Mouse (Mus musculus) MEL (cell line): ENCODE measurements around the gene Fgfr2. TPM values are rescaled to one million over a fixed set of nuclear protein-coding genes. Genes with fewer than 3 reads are reported as not detected.

Source experiments
- DNase-seq: peaks from one replicate; pipeline ENCODE4 v3.0.0; 2011; ENCODE audit warnings: low read depth, low spot score
- H3K27ac ChIP-seq: 2 replicates; pipeline ENCODE4 v1.5.1; 2012; ENCODE audit warnings: low read depth, mild to moderate bottlenecking, control low read depth, low read length, moderate library complexity; ENCODE audit not compliant: control insufficient read depth
- H3K27me3 ChIP-seq, 2 experiments: fragments of 150-350 bp in 1 of 2; sonication (generic) in 1 of 2; 2 replicates each; pipeline ENCODE4 v1.6.1; 2012; ENCODE audit warnings: low read length in 2 of 2, mild to moderate bottlenecking in 2 of 2, improper control_type of control experiment in 1 of 2, moderate library complexity in 1 of 2; ENCODE audit not compliant: insufficient read depth in 2 of 2, control insufficient read depth in 1 of 2
- H3K36me3 ChIP-seq, 2 experiments: 2 replicates each; pipeline ENCODE4 v1.6.1; 2012 to 2014; ENCODE audit warnings: low read length in 2 of 2, improper control_type of control experiment in 1 of 2, inconsistent platforms in 1 of 2, mild to moderate bottlenecking in 1 of 2; ENCODE audit not compliant: insufficient read depth in 2 of 2, control insufficient read depth in 1 of 2
- H3K4me1 ChIP-seq, 2 experiments: fragments of 150-350 bp in 1 of 2; sonication (generic) in 1 of 2; 2 replicates each; pipeline ENCODE4 v1.6.1; 2012; ENCODE audit warnings: low read length in 2 of 2, improper control_type of control experiment in 1 of 2, mild to moderate bottlenecking in 1 of 2; ENCODE audit not compliant: insufficient read depth in 2 of 2, control insufficient read depth in 1 of 2
- H3K4me3 ChIP-seq, 2 experiments: fragments of 150-350 bp in 1 of 2; sonication (generic) in 1 of 2; 2 replicates each; pipeline ENCODE4 v1.5.1; 2012; ENCODE audit warnings: low read depth in 2 of 2, low read length in 2 of 2, mild to moderate bottlenecking in 2 of 2, moderate library complexity in 2 of 2, control low read depth in 1 of 2, improper control_type of control experiment in 1 of 2; ENCODE audit not compliant: control insufficient read depth in 1 of 2, insufficient read depth in 1 of 2
- H3K79me2 ChIP-seq: 2 replicates; pipeline ENCODE4 v1.6.1; 2012; ENCODE audit warnings: mild to moderate bottlenecking, low read length, moderate library complexity; ENCODE audit not compliant: control insufficient read depth, poor library complexity, insufficient read depth
- H3K9ac ChIP-seq: 2 replicates; pipeline ENCODE4 v1.6.1; 2012; ENCODE audit warnings: low read depth, mild to moderate bottlenecking, control low read depth, low read length, moderate library complexity; ENCODE audit not compliant: control insufficient read depth, poor library complexity, severe bottlenecking
- H3K9me3 ChIP-seq: fragments of 150-350 bp; sonication (generic); replicated peaks from 2 replicates; pipeline ENCODE4 v1.6.1; 2012; ENCODE audit warnings: mild to moderate bottlenecking, low read length, improper control_type of control experiment, moderate library complexity; ENCODE audit not compliant: insufficient read depth
- BHLHE40 ChIP-seq: IDR thresholded peaks from 2 replicates; pipeline ENCODE4 v1.6.1; 2012; ENCODE audit warnings: low read depth, mild to moderate bottlenecking, inconsistent platforms, low read length, improper control_type of control experiment, borderline replicate concordance
- CHD1 ChIP-seq: IDR thresholded peaks from 2 replicates; pipeline ENCODE4 v1.6.1; 2012; ENCODE audit warnings: low read depth, mild to moderate bottlenecking, inconsistent platforms, low read length, improper control_type of control experiment
- E2F4 ChIP-seq: IDR thresholded peaks from 2 replicates; pipeline ENCODE4 v1.6.1; 2011; ENCODE audit warnings: low read depth, low read length, improper control_type of control experiment, borderline replicate concordance
- ELF1 ChIP-seq: IDR thresholded peaks from 2 replicates; pipeline ENCODE4 v1.6.1; 2014; ENCODE audit warnings: low read depth, mild to moderate bottlenecking, inconsistent platforms, low read length, improper control_type of control experiment, moderate library complexity
- ETS1 ChIP-seq: IDR thresholded peaks from 2 replicates; pipeline ENCODE4 v1.6.1; 2012; ENCODE audit warnings: low read depth, mild to moderate bottlenecking, inconsistent platforms, low read length, improper control_type of control experiment, moderate library complexity
- GATA1 ChIP-seq: IDR thresholded peaks from 2 replicates; pipeline ENCODE4 v1.6.1; 2011; ENCODE audit warnings: low read depth, low read length, improper control_type of control experiment
- HCFC1 ChIP-seq: IDR thresholded peaks from 2 replicates; pipeline ENCODE4 v1.6.1; 2012; ENCODE audit warnings: low read depth, mild to moderate bottlenecking, inconsistent platforms, low read length, improper control_type of control experiment, moderate library complexity
- JUND ChIP-seq: IDR thresholded peaks from 2 replicates; pipeline ENCODE4 v1.6.1; 2011; ENCODE audit warnings: low read depth, mild to moderate bottlenecking, improper control_type of control experiment, low read length
- KAT2A ChIP-seq: conservative IDR thresholded peaks from 2 replicates; pipeline ENCODE4 v1.6.1; 2012; ENCODE audit warnings: low read depth, low read length, improper control_type of control experiment, inconsistent platforms
- MAX ChIP-seq: IDR thresholded peaks from 2 replicates; pipeline ENCODE4 v1.6.1; 2011; ENCODE audit warnings: low read length, improper control_type of control experiment
- MAZ ChIP-seq: IDR thresholded peaks from 2 replicates; pipeline ENCODE4 v1.6.1; 2012; ENCODE audit warnings: low read depth, mild to moderate bottlenecking, inconsistent platforms, low read length, improper control_type of control experiment
- MYC ChIP-seq: IDR thresholded peaks from 2 replicates; pipeline ENCODE4 v1.6.1; 2011; ENCODE audit warnings: low read depth, mild to moderate bottlenecking, low read length, improper control_type of control experiment, moderate library complexity
- NELFE ChIP-seq: IDR thresholded peaks from 2 replicates; pipeline ENCODE4 v1.6.1; 2011; ENCODE audit warnings: low read depth, low read length, improper control_type of control experiment
- POLR2A ChIP-seq, 2 experiments: IDR thresholded peaks; 2 replicates each; pipeline ENCODE4 v1.6.1; 2011 to 2012; ENCODE audit warnings: low read length in 2 of 2, mild to moderate bottlenecking in 2 of 2, control low read depth in 1 of 2, improper control_type of control experiment in 1 of 2, low read depth in 1 of 2, moderate library complexity in 1 of 2; ENCODE audit not compliant: control insufficient read depth in 1 of 2, insufficient read depth in 1 of 2, poor library complexity in 1 of 2
- POLR2AphosphoS5 ChIP-seq: IDR thresholded peaks from 2 replicates; pipeline ENCODE4 v1.6.1; 2012; ENCODE audit warnings: low read depth, borderline replicate concordance, mild to moderate bottlenecking, inconsistent platforms, low read length, moderate library complexity, mixed read lengths
- RAD21 ChIP-seq: IDR thresholded peaks from 2 replicates; pipeline ENCODE4 v1.6.1; 2011; ENCODE audit warnings: mild to moderate bottlenecking, low read depth, low read length, improper control_type of control experiment
- RCOR1 ChIP-seq: IDR thresholded peaks from 2 replicates; pipeline ENCODE4 v1.6.1; 2012; ENCODE audit warnings: low read depth, mild to moderate bottlenecking, inconsistent platforms, low read length, improper control_type of control experiment
- SIN3A ChIP-seq: IDR thresholded peaks from 2 replicates; pipeline ENCODE4 v1.6.1; 2012; ENCODE audit warnings: low read length, improper control_type of control experiment, inconsistent platforms
- SMC3 ChIP-seq: IDR thresholded peaks from 2 replicates; pipeline ENCODE4 v1.6.1; 2011; ENCODE audit warnings: low read depth, low read length, improper control_type of control experiment
- TAL1 ChIP-seq: IDR thresholded peaks from 2 replicates; pipeline ENCODE4 v1.6.1; 2012; ENCODE audit warnings: mild to moderate bottlenecking, inconsistent platforms, low read length, moderate library complexity, mixed read lengths
- TBP ChIP-seq: IDR thresholded peaks from 2 replicates; pipeline ENCODE4 v1.8.0; 2011; ENCODE audit warnings: low read depth, low read length, improper control_type of control experiment
- TCF12 ChIP-seq: IDR thresholded peaks from 2 replicates; pipeline ENCODE4 v1.6.1; 2014; ENCODE audit warnings: low read depth, mild to moderate bottlenecking, inconsistent platforms, low read length, improper control_type of control experiment, moderate library complexity
- UBTF ChIP-seq: IDR thresholded peaks from 2 replicates; pipeline ENCODE4 v1.6.1; 2012; ENCODE audit warnings: low read depth, mild to moderate bottlenecking, inconsistent platforms, low read length, improper control_type of control experiment, moderate library complexity, borderline replicate concordance; ENCODE audit not compliant: insufficient read depth
- ZC3H11A ChIP-seq: IDR thresholded peaks from 2 replicates; pipeline ENCODE4 v1.6.1; 2012; ENCODE audit warnings: low read depth, mild to moderate bottlenecking, inconsistent platforms, low read length, improper control_type of control experiment
- ZNF384 ChIP-seq: IDR thresholded peaks from 2 replicates; pipeline ENCODE4 v1.6.1; 2012; ENCODE audit warnings: low read depth, mild to moderate bottlenecking, inconsistent platforms, low read length, improper control_type of control experiment
- polyA plus RNA-seq, 2 experiments: library from polyadenylated mRNA; stranded (reverse) in 1 of 2; unstranded in 1 of 2; fragments of >175 nt in 1 of 2; fragments of >200 nt in 1 of 2; gene quantifications; 2 replicates each; pipeline versions ENCODE4 v1.2.1 to v1.2.4; 2012; ENCODE audit warnings: low replicate concordance in 2 of 2, low read depth in 1 of 2; ENCODE audit not compliant: insufficient read length in 2 of 2, insufficient read depth in 1 of 2, missing spikeins in 1 of 2
- total RNA-seq: library from RNA; depleted of rRNA; stranded (reverse); fragments of 300-350 nt; gene quantifications from 2 replicates; pipeline ENCODE4 v1.2.3, GENCODE M21; 2012

Fgfr2 gene
- total and polyA plus RNA-seq, 3 experiments = not detected

- no peak overlapping the region for H3K4me3 ChIP-seq
- H3K27me3 ChIP-seq = no peaks in the 10 kb centered on the region
- no peaks in the 10 kb centered on the region for H3K9me3 ChIP-seq
- DNase-seq = no peak
- no peaks in the 10 kb centered on the region for H3K79me2 ChIP-seq
- H3K27ac ChIP-seq = no peak overlapping the region
- no peak overlapping the region for H3K9ac ChIP-seq
- H3K4me1 ChIP-seq = no peaks in the 10 kb centered on the region
- no peaks in the 10 kb centered on the region for H3K36me3 ChIP-seq
- TF ChIP-seq TAL1 (no peak), TBP (no peak), GATA1 (no peak), HCFC1 (no peak), RCOR1 (no peak), MAZ (no peak), BHLHE40 (no peak), KAT2A (no peak), ZNF384 (no peak), TCF12 (no peak), ZC3H11A (no peak), CHD1 (no peak), MYC (no peak), POLR2AphosphoS5 (no peak), ELF1 (no peak), SIN3A (no peak), SMC3 (no peak)
Observed at GRCm38 (mm10) chr7:131966916-131967494, 1156.1 kb downstream of the Fgfr2 start.

- no peak for DNase-seq
- Histone ChIP-seq H3K27me3 (no peaks in the 10 kb centered on the region), H3K9ac (no peak within 1 kb of the TSS), H3K9me3 (no peaks in the 10 kb centered on the region), H3K79me2 (no peaks in the 10 kb centered on the region), H3K27ac (no peak within 1 kb of the TSS), H3K36me3 (no peaks in the 10 kb centered on the region), H3K4me1 (no peaks in the 10 kb centered on the region)
- no peak for TF ChIP-seq JUND
- no peak for TF ChIP-seq MAX
- no peak for TF ChIP-seq SIN3A
- no peak for TF ChIP-seq ZC3H11A
- no peak for TF ChIP-seq RAD21
- no peak for TF ChIP-seq POLR2A (IDR thresholded peaks at IDR 0.05; ENCODE audit: control insufficient read depth in 1 of 2, insufficient read depth in 1 of 2, low read depth in 1 of 2, low read length in 2 of 2, poor library complexity in 1 of 2)
- TF ChIP-seq KAT2A = no peak
- no peak for TF ChIP-seq UBTF
- no peak for TF ChIP-seq SMC3
- no peak for TF ChIP-seq ETS1
- TF ChIP-seq TAL1 = no peak
- no peak for TF ChIP-seq BHLHE40
- TF ChIP-seq TCF12 = no peak
- no peak for TF ChIP-seq MAZ
- TF ChIP-seq NELFE = no peak
- TF ChIP-seq HCFC1 = no peak
- no peak for TF ChIP-seq E2F4
- no peak for TF ChIP-seq CHD1
- TF ChIP-seq RCOR1 = no peak
- TF ChIP-seq, all 39 proteins: peak for 0
- H3K4me3 ChIP-seq = no peak within 1 kb of the TSS
Observed at GRCm38 (mm10) chr7:131966023-131966915, 1156.9 kb downstream of the Fgfr2 start, which contains the start of gene Gpr26. Gene Gpr26 (plus strand): TSS chr7:131966460.
